Mouse (Mus musculus) thymus, postnatal 14 days (tissue): ENCODE measurements at regions not wholly inside any gene's neighbourhood (a gene's known extent, or its start where the extent isn't known, plus 50 kb on each side); places are given as distances from the start of the nearest gene placed in this dataset.

Experiments
- DNase-seq: peaks from one replicate; pipeline ENCODE4 v3.0.0; 2021

DNA sequence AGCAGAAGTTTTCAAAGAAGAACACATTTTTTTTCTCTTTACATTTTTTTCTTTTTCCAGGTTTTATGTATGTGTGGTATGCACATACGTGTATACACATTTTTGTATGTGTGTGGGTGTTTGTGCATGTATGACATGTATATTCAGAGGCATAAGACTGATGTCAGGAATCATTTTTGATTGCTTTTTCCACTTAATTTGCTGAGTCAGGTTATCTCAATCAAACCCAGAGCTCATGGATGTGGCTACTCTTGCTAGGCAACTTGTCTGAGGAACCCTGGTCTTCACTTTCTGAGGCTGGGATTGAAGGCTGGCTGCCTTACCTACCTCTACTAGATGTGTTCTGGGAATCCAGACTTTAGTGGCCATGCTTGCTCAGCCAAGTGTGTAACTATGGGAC lies 174.2 kb upstream of the Stt3b start:
- peak; percentile 1 for DNase-seq

- no peak for DNase-seq
Measured at GRCm38 (mm10) chr9:115485219-115485618, 175.0 kb upstream of the Stt3b start.

GRCm38 (mm10) chr9:115487175-115487760 lies 177.0 kb upstream of the Stt3b start:
- DNase-seq, result no peak

- DNase-seq, result peak; percentile 21
Measured at GRCm38 (mm10) chr9:115488913-115489809, 178.9 kb upstream of the Stt3b start.

GRCm38 (mm10) chr9:115492431-115493171 lies 182.4 kb upstream of the Stt3b start:
- DNase-seq, result no peak

DNA sequence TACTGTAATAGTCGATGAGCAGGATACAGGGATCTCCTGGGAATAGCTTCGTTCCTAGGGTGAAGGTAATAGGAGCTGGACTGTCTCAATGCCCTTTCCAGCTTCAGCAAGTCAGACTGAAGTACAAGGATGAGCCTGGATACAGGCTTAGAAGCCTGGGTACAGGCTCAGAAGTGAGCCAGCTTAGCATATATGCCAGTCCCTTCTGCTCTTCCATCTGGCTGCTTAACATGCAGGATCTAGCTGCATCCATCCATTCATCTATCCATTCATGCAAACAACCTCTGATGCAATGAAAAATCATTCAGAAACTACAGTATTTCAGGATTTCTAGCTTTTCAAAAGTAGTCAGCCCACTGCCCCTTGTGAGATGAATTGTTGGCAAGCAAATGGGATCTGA lies 183.5 kb upstream of the Stt3b start:
- DNase-seq, result no peak

- no peak for DNase-seq
Measured at GRCm38 (mm10) chr9:115499536-115499935, 189.3 kb upstream of the Stt3b start.

- no peak for DNase-seq
Measured at GRCm38 (mm10) chr9:115504789-115505188, 194.6 kb upstream of the Stt3b start.

DNA sequence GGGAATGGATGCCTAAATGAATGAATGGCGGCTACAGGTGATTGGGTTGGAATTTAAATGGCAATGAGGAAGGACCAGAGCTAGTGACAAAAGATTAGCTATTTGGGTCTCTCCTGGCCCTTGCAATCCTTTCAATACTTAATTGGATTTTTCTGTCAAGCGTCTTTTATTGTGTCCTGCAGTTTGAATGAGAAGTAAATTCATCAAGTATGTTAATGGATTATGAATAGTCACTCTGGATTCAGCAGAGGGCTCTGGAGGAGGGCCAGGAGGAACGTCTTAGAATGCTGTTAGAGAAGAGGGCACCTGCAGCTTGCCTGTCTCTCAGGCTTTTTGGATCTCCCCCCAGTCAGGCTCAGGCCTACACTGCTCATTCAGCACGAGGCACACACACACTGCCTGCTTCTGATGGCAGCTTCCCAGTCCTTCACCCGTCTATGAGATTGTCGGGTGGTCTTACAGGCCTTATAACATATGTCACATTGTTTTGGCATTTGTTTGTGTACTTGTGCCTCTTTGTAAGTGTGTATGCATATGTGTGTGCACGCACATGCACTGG lies 197.0 kb upstream of the Stt3b start:
- DNase-seq, result no peak

DNA sequence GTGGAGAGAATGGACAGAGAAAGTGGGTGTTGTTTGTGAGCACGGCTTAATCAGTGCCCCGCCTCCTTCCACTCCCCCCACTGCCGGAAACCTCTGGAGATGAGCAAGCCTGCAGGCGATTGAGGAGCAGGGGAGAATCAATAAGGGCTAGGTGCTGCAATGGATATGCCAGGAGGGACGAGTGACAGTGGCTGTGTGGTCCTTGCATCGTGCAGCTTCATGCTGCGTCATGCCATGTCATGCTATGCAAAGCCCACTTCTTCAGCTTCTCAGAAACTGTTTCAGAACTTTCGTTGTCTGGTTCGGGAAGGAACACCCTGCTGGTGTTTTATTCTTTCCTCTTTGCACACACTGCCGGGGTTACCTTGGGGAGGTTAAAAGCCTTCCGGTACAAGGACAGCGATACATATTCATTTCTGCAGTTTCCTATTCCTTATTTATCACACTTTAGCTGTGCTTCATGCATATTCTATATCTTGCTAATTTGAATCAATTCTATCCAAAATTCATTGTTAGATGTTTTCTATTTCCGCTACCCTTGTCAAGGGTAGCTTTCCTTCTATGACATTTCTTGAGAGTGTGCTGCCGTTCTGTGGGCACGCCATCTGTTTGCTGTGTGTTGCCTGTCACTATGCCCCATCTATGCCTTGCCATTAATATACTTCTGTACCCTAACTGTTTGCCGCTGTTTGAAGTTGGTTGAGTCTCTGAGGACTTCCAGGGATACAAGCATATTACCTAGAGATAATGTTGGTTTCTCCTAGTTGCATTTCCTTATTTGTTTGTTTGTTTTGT lies 202.8 kb upstream of the Stt3b start:
- no peak for DNase-seq

GRCm38 (mm10) chr9:115517903-115518302 lies 207.7 kb upstream of the Stt3b start:
- no peak for DNase-seq

DNA sequence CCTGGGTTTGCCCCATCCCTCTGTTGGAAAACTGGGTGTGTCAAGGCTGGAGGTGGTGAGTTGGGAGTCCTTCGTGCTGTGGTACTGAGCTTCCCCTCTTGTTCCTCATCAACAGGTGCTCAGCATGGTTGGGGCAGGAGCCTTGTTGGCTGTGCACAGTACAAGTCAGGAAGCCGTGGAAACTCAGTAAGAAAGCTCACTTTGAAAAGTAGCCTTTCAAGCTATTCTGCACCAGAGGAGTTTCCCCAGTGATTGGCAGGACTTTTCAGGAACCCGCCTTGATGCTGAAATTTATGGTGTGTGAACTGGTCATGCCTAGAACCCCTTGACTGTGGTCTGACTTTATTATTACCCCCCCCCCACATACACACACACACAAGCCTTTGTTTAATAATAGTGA lies 213.9 kb upstream of the Stt3b start:
- no peak for DNase-seq

DNA sequence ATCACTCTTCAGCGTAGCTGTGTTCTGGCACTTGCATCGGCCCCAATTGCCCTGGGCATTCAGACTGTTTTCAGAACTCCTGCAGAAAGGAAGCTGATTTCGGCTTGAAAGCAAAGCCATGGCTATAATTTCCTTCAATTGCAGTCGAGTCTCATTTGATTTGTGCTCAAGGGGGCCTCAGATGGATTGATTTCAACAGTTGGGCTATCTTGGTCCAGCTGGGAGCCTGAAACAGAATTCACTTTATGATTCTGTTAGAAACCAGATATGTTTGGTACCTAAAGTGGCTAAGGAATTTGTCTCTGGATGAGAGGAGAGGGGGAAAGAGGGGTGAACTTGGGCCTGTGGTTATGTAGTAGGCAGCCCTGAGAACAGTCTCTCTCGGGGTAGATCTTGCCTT lies 214.4 kb upstream of the Stt3b start:
- DNase-seq, result no peak

GRCm38 (mm10) chr9:115526322-115526721 lies 216.1 kb upstream of the Stt3b start:
- DNase-seq, result peak; percentile 59

GRCm38 (mm10) chr9:115526981-115527380 lies 216.8 kb upstream of the Stt3b start:
- no peak for DNase-seq

- no peak for DNase-seq
Measured at GRCm38 (mm10) chr9:115534198-115534597, 224.0 kb upstream of the Stt3b start.

GRCm38 (mm10) chr9:115543665-115544064 lies 233.4 kb upstream of the Stt3b start:
- DNase-seq, result no peak

DNA sequence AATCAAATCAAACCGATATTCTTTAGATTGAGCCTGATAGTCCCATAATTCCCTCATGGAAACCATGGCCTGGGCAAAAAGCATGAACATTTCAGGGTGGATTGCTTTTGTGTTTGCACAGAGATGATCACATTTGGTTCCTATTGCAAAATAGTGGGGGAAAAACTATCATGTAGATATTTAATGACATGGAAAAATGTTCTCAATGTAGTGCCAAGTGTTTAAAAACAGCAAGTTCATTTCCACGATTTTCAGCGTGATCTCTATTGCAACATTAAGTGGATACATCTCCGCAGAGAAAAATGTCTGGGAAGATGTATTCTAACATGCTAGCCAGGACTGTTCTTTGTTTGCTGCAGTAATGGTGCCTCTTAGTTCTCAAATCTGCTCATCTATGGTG lies 235.0 kb upstream of the Stt3b start:
- DNase-seq, result no peak

- DNase-seq, result no peak
Measured at GRCm38 (mm10) chr9:115545792-115546191, 235.6 kb upstream of the Stt3b start.

- no peak for DNase-seq
Measured at GRCm38 (mm10) chr9:115547625-115548325, 237.6 kb upstream of the Stt3b start.

- no peak for DNase-seq
Measured at GRCm38 (mm10) chr9:115548722-115549349, 238.6 kb upstream of the Stt3b start.
